Mouse (Mus musculus): ENCODE data around the gene Jade1.

- TF ChIP-seq POLR2A (IDR thresholded peaks at IDR 0.05; ENCODE audit: control insufficient read depth, extremely low read depth, insufficient read depth, low read length, poor library complexity) (no peak), CTCF (IDR thresholded peaks at IDR 0.05; ENCODE audit: borderline replicate concordance, control insufficient read depth, extremely low read depth, insufficient read depth, low read length, poor library complexity) (no peak)
Observed at GRCm38 (mm10) chr3:41577240-41577639, 21.7 kb downstream of the Jade1 start.
